Comparison of ENCODE assay signal across 19 mouse cellular contexts in genomic region chr7:110948579-110948978, GRCm38 (mm10).
"Had no signal": no experiment of that assay in that cellular context is flagged by ENCODE, and none has a peak within 500 bp of the region (broad histone marks: within the 10 kb centered on the region; RNA-seq: fewer than 3 reads in every experiment).

No protein-coding gene starts in this region.

- DNase-seq: layer of hippocampus, postnatal 36 days; lung, postnatal 10 days; lung, postnatal 36 days; right cerebral cortex, postnatal 25 days; spleen, adult 18-20 months; thymus, adult 18-20 months; thymus, postnatal 36 days had no signal

- H3K36me3 ChIP-seq: lung, embryonic 15.5 days; midbrain, embryonic 10.5 days; midbrain, embryonic 13.5 days; stomach, embryonic 15.5 days had no signal

- H3K4me2 ChIP-seq: liver, embryonic 11.5 days; lung, embryonic 15.5 days; midbrain, embryonic 13.5 days; stomach, embryonic 15.5 days had no signal

- H3K9ac ChIP-seq: liver, embryonic 14.5 days; lung, embryonic 15.5 days; midbrain, embryonic 13.5 days; stomach, embryonic 15.5 days had no signal

- H3K4me3 ChIP-seq: layer of hippocampus, adult 2 months; left cerebral cortex, adult 2 months; lung, embryonic 15.5 days; midbrain, embryonic 10.5 days; midbrain, embryonic 13.5 days; myocyte; stomach, embryonic 15.5 days had no signal

- ATAC-seq: midbrain, embryonic 13.5 days; midbrain, embryonic 16.5 days had no signal

- H3K27ac ChIP-seq: kidney, postnatal 0 days; layer of hippocampus, adult 2 months; left cerebral cortex, adult 2 months; liver, embryonic 14.5 days; lung, embryonic 15.5 days; midbrain, embryonic 10.5 days; midbrain, embryonic 13.5 days; stomach, embryonic 15.5 days had no signal

- H3K27me3 ChIP-seq: lung, embryonic 15.5 days; megakaryocyte, embryonic 14.5 days; midbrain, embryonic 13.5 days; stomach, embryonic 15.5 days had no signal

- H3K9me3 ChIP-seq: lung, embryonic 15.5 days; megakaryocyte, embryonic 14.5 days; midbrain, embryonic 10.5 days; midbrain, embryonic 13.5 days; stomach, embryonic 15.5 days had no signal

- H3K4me1 ChIP-seq: midbrain, embryonic 10.5 days; midbrain, embryonic 13.5 days; stomach, embryonic 15.5 days had no signal
